Mouse (Mus musculus): ENCODE measurements at regions not wholly inside any gene's neighbourhood (a gene's known extent, or its start where the extent isn't known, plus 50 kb on each side); places are given as distances from the start of the nearest gene placed in this dataset.

DNA sequence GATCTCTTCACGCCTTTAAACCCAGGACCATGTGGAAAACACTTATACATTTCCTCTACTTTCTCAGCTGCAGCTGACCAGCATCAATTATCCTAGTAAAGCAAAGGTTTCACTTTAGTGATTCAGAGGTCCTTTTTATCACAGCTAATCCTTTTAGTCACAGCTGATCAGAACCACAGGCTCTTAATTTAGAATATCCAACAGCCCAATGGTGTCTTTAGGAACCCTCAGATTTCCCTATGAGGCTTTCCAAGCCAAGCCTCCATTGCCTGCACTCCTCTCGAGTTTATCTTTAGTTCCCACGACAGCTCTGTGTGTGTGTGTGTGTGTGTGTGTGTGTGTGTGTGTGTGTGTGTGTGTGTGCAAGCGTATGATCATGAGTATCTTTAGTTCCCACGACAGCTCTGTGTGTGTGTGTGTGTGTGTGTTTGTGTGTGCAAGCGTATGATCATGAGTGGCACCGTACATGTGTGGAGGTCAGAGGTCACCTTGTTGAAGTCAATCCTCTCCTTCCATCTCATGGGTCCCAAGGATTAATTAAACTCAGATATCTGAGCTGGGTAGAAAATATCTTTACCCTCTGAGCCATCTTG, 85.4 kb upstream of the Gm34302 start:
- 67% methylated on average over 7 of the region's 7 CpGs for WGBS
- H3K4me1 ChIP-seq = peaks cover 10% of the 10 kb centered on the region; the same call in 1 of the 2 replicates
- H3K36me3 ChIP-seq = no peaks in the 10 kb centered on the region
- no peak overlapping the region for H3K4me3 ChIP-seq
- H3K27me3 ChIP-seq (ENCODE audit: low read depth, poor library complexity, severe bottlenecking) = no peaks in the 10 kb centered on the region
- no peaks in the 10 kb centered on the region for H3K9me3 ChIP-seq (replicated peaks)
- no peak for DNase-seq (ENCODE audit: low spot score)
- H3K27ac ChIP-seq (replicated peaks) = no peak overlapping the region; the same call in 1 of the 2 replicates

DNA sequence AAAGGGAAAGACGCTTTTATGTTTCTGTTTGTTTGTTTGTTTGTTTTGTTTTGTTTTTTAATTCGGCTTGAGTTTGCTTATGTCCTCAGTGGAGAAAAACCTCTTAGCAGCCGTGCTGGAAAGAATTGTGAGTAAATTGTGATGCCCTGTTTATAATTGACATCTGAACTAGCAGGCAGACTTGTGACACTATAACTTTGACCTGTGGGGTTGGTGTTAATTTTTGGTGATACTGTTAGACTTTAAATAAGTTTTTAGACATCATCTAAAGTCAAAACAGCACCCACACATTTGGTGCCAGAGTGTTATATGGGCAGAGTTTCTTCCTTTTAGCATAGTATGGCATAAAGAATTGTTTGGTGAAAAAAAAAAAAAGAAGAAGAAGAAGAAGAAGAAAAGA, 84.0 kb upstream of the Gm34302 start:
- no peaks in the 10 kb centered on the region for H3K36me3 ChIP-seq
- no peak overlapping the region for H3K27ac ChIP-seq (replicated peaks)
- H3K27me3 ChIP-seq (ENCODE audit: low read depth, poor library complexity, severe bottlenecking) = no peaks in the 10 kb centered on the region
- H3K9me3 ChIP-seq (replicated peaks) = peaks cover 3% of the 10 kb centered on the region; the same call in 1 of the 2 replicates
- 82% methylated on average over 3 of the region's 3 CpGs for WGBS
- no peak for DNase-seq (ENCODE audit: low spot score)
- no peak overlapping the region for H3K4me3 ChIP-seq
- peaks cover 11% of the 10 kb centered on the region for H3K4me1 ChIP-seq

DNA sequence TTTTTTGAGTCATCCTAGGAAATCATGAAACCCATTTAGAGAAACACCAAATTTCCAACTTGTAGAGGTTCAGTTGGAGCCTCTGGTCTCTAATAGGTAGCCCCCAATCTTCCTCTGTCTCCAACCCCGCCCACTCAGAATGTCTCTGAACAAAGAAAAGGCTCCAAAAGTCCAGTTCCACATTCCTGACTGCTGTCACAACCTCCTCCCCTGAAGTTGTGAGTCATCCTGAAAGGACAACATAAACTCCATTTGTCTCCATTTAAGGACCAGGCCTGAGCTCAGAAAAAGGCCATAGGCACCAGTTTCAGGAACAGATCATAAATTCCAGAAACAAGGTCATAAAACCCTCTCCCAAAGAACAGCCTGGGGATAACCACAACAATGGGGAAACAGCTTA, 79.4 kb upstream of the Gm34302 start:
- DNase-seq (ENCODE audit: low spot score) = no peak
- Histone ChIP-seq H3K4me3 (no peak overlapping the region), H3K9me3 (replicated peaks) (peaks cover 3% of the 10 kb centered on the region; the same call in 1 of the 2 replicates), H3K4me1 (peaks cover 7% of the 10 kb centered on the region), H3K27ac (replicated peaks) (no peak overlapping the region), H3K27me3 (ENCODE audit: low read depth, poor library complexity, severe bottlenecking) (no peaks in the 10 kb centered on the region), H3K36me3 (no peaks in the 10 kb centered on the region)
- WGBS = 82% methylated on average over 1 of the region's 1 CpGs

DNA sequence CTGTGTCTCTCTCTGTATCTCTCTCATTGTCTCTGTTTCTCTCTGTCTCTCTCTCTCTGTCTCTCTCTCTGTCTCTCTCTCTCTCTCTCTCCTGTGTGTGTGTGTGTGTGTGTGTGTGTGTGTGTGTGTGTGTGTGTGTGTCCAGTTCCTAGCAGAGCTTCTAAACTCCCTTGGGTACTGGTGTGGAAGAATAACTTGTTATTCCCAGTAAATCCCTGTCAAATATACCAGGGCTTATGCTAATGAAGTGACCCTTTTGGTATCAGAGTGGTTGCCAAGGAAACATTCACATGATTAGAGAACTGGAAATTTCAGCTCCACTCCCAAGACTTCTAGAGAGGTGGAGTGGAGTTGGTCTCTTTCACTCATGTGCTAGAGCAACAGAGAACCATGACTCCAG, 78.9 kb upstream of the Gm34302 start:
- H3K36me3 ChIP-seq = no peaks in the 10 kb centered on the region
- no peak for DNase-seq (ENCODE audit: low spot score)
- H3K27me3 ChIP-seq (ENCODE audit: low read depth, poor library complexity, severe bottlenecking) = no peaks in the 10 kb centered on the region
- H3K9me3 ChIP-seq (replicated peaks) = peaks cover 3% of the 10 kb centered on the region; the same call in 1 of the 2 replicates
- peaks cover 7% of the 10 kb centered on the region for H3K4me1 ChIP-seq
- H3K4me3 ChIP-seq = no peak overlapping the region
- no peak overlapping the region for H3K27ac ChIP-seq (replicated peaks)

DNA sequence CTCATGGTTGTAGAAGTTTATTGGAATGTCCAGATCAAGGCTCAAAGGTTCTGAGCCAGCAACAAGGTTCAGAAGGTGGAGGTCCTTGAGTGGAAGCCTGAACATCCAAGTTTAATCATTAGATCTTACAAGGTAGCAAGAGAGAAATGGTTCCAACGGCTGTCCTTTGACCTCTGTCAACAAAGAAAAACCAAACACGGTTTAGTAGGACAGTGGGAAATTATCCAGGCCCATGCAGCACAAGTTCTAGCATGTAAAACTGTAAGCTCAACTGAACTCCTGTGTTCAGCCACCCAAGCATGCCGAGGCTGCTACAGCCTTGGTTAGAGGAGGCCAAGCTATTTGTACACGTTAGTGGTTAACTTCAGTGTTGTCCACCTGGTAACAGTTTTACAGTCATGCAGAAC, 77.1 kb upstream of the Gm34302 start:
- Histone ChIP-seq H3K4me3 (no peak overlapping the region), H3K9me3 (replicated peaks) (peaks cover 3% of the 10 kb centered on the region; the same call in 1 of the 2 replicates), H3K4me1 (peaks cover 7% of the 10 kb centered on the region), H3K36me3 (no peaks in the 10 kb centered on the region), H3K27ac (replicated peaks) (no peak overlapping the region), H3K27me3 (ENCODE audit: low read depth, poor library complexity, severe bottlenecking) (no peaks in the 10 kb centered on the region)
- no peak for DNase-seq (ENCODE audit: low spot score)
- 88% methylated on average over 4 of the region's 4 CpGs for WGBS

DNA sequence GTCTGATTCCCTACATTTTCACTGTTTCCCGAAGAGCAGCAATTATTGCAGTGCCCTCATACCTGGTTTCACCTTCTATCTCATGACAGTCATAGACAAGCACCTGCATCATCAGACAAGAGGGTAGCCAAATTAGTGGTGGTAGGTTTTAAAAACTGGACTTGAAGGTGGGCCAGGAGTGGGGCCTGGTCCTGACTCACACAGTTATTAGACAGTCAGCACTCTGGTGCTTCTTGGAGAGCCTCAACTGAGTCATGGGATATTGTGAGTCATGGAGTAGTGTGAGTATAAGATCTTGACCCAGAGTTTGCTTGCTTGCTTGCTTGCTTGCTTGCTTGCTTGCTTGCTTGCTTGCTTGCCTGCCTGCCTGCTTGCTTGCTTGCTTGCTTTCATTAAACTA, 73.1 kb upstream of the Gm34302 start:
- Histone ChIP-seq H3K27ac (replicated peaks) (no peak overlapping the region), H3K4me1 (no peaks in the 10 kb centered on the region), H3K27me3 (ENCODE audit: low read depth, poor library complexity, severe bottlenecking) (no peaks in the 10 kb centered on the region), H3K4me3 (no peak overlapping the region), H3K36me3 (no peaks in the 10 kb centered on the region), H3K9me3 (replicated peaks) (no peaks in the 10 kb centered on the region)
- no peak for DNase-seq (ENCODE audit: low spot score)
- WGBS = 98% methylated on average over 1 of the region's 1 CpGs

DNA sequence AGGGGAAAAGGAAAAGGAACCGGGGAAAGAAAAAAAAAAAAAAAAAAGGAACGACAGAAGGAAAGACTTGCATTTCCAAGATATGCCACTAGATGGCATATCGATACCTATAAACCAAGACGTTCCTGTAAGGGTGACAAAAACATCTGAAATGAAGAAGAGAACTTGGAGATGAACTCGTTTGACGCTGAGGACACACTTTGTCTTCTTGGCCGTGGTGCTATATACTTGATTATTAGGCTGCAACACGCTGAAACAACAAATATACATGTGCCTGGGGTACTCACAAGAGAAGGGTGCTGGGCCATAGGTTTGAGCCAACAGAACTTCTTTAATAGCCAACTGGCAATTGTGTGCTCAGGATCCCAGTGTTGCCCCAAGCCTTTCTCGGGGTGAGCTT, 71.2 kb upstream of the Gm34302 start:
- WGBS = 12% methylated on average over 9 of the region's 9 CpGs
- Histone ChIP-seq H3K27ac (replicated peaks) (no peak overlapping the region), H3K27me3 (ENCODE audit: low read depth, poor library complexity, severe bottlenecking) (no peaks in the 10 kb centered on the region), H3K36me3 (no peaks in the 10 kb centered on the region), H3K4me1 (no peaks in the 10 kb centered on the region), H3K4me3 (no peak overlapping the region), H3K9me3 (replicated peaks) (no peaks in the 10 kb centered on the region)
- DNase-seq (ENCODE audit: low spot score) = peak; percentile 30

DNA sequence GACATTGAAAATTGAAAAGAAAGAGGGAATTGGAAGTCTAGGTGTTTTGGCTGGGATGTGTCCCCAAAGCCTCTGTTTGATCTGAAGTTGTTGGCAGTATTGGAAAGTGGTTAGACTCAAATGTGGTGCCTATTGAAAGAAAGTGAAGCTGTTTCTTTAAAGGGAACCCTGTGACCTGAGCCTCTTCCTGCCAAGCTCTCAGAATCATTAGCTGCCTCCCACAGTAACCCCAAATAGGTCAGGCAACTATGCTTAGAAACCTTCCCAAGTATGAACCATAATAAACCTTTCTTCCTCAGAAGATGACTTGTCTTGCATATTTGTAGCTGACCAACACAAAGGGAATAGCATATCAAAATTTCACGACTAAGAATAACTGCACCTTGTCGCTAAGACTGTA, 69.7 kb upstream of the Gm34302 start:
- Histone ChIP-seq H3K4me1 (no peaks in the 10 kb centered on the region), H3K9me3 (replicated peaks) (no peaks in the 10 kb centered on the region), H3K27me3 (ENCODE audit: low read depth, poor library complexity, severe bottlenecking) (no peaks in the 10 kb centered on the region), H3K27ac (replicated peaks) (no peak overlapping the region), H3K36me3 (no peaks in the 10 kb centered on the region), H3K4me3 (no peak overlapping the region)
- no peak for DNase-seq (ENCODE audit: low spot score)
- 88% methylated on average over 2 of the region's 2 CpGs for WGBS

DNA sequence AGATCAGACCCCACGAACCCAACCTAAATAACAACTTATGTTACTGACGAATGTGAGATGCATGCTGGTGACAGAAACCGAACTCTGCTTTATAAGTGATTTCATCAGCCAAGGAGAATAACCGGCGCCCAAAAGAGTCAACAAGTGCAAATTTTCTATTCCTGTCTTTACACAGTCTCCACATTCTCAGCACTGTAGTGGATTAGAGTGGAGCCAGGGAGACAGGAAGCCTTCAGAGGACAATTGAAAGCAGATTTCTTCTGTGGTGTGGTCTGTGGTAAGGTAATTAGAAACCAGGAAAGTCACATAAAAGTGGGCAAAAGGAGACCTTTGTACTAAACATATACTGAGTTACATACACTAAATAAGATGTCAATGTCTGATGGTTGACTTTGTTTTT, 68.0 kb upstream of the Gm34302 start:
- Histone ChIP-seq H3K4me1 (no peaks in the 10 kb centered on the region), H3K27ac (replicated peaks) (no peak overlapping the region), H3K9me3 (replicated peaks) (no peaks in the 10 kb centered on the region), H3K4me3 (no peak overlapping the region), H3K27me3 (ENCODE audit: low read depth, poor library complexity, severe bottlenecking) (no peaks in the 10 kb centered on the region), H3K36me3 (no peaks in the 10 kb centered on the region)
- no peak for DNase-seq (ENCODE audit: low spot score)
- WGBS = 87% methylated on average over 5 of the region's 5 CpGs

DNA sequence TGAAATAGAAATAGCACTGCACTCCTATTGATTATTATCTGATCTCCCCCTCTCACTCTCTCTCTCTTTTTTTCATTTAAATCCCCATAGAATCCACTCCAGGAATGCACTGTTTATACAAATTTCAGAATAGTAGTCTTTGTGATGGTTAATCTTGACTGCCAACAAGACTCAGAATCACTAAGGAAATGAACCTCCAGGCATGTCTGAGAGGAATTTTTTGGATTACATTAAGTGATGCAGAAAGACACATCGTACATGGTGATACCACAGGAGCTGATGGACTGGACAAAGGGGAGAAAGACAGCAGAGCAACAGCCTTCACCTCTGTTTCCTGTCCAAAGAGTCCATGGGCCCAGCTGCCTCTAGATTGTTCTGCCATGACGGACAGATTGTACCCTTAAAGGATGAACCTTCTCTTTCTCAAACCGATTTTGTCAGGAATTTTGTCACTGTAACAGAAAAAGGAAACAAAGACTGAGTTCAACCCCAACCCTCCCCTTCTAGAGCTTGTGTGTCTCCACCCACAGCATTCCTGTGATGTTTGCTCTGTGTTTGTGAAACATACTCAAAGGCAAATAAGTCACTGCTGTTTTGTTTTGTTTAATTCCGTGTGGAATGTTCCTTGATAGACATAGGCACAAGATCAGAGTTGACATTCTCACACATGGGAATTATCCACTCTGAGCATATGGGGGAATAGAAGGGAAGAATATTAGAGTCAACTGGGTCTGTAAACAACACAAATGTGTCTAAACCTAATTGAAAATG, 59.1 kb upstream of the Gm34302 start:
- H3K4me3 ChIP-seq = no peak overlapping the region
- 0 out of 2 replicates have a peak, but pooled peaks cover 4% of the 10 kb centered on the region for H3K4me1 ChIP-seq
- no peaks in the 10 kb centered on the region for H3K27me3 ChIP-seq (ENCODE audit: low read depth, poor library complexity, severe bottlenecking)
- no peaks in the 10 kb centered on the region for H3K9me3 ChIP-seq (replicated peaks)
- no peaks in the 10 kb centered on the region for H3K36me3 ChIP-seq
- H3K27ac ChIP-seq (replicated peaks) = peak overlapping the region; percentile 29; the same call in 1 of the 2 replicates
- DNase-seq (ENCODE audit: low spot score) = no peak
- 61% methylated on average over 4 of the region's 4 CpGs for WGBS

DNA sequence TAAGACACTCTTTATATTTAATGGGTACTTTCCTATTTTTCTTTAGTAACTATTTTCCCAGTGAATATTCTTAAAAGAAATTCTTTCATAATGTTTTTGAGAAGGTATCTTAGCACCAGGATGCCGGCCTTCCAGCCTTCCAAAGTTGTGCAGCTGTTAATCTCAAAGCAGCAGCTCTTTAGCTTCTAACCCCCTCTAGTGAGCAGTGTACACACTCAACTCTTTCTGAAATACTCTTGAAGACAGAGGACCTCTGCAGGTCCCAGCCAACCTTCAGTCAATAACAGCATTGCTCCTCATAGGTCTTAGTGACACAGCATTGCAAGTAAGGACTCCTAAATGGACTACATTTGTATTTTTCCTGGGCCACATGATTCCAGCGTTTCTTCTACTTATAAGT, 55.2 kb upstream of the Gm34302 start:
- H3K27ac ChIP-seq (replicated peaks) = no peak overlapping the region
- no peak overlapping the region for H3K4me3 ChIP-seq
- DNase-seq (ENCODE audit: low spot score) = no peak
- H3K27me3 ChIP-seq (ENCODE audit: low read depth, poor library complexity, severe bottlenecking) = no peaks in the 10 kb centered on the region
- no peaks in the 10 kb centered on the region for H3K36me3 ChIP-seq
- 68% methylated on average over 2 of the region's 2 CpGs for WGBS
- 0 out of 2 replicates have a peak, but pooled peaks cover 4% of the 10 kb centered on the region for H3K4me1 ChIP-seq
- H3K9me3 ChIP-seq (replicated peaks) = no peaks in the 10 kb centered on the region

DNA sequence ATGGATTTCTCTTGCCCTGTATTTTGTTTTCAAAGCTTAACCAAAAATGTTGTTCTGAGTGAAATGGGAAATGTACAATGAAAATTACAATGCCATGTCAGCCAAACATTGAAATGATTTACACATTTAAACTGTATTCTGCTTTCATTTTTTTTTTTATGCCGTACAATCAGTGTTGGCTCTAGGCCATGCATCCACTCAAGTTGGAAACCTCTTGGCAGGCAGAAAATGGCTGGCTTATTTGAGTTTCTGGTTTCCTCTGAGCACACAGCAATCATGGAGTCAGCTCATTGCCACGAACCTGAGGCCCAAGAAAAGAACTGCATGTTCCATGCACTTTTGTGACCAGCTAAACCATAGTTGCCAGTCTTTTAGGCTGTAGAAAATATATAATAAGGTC, 50.5 kb upstream of the Gm34302 start:
- WGBS = 89% methylated on average over 2 of the region's 2 CpGs
- DNase-seq (ENCODE audit: low spot score) = no peak
- no peaks in the 10 kb centered on the region for H3K9me3 ChIP-seq (replicated peaks)

More for the DNA sequence above, 50.5 kb upstream of the Gm34302 start:
- Histone ChIP-seq H3K4me1 (no peaks in the 10 kb centered on the region), H3K36me3 (no peaks in the 10 kb centered on the region), H3K4me3 (no peak overlapping the region), H3K27ac (replicated peaks) (no peak overlapping the region), H3K27me3 (ENCODE audit: low read depth, poor library complexity, severe bottlenecking) (no peaks in the 10 kb centered on the region)

Data from midbrain, embryonic 10.5 days (tissue).